Mouse (Mus musculus) megakaryocyte, embryonic 14.5 days (primary cell): ENCODE results near the gene Mtif2. TPM values are rescaled to one million over a fixed set of nuclear protein-coding genes. Genes with fewer than 3 reads are reported as not detected.

Source experiments
- H3K27me3 ChIP-seq: replicated peaks from 2 replicates; pipeline ENCODE3; 2012; ENCODE audit warnings: inconsistent platforms
- H3K36me3 ChIP-seq: replicated peaks from 2 replicates; pipeline ENCODE3; 2012; ENCODE audit warnings: low read length, inconsistent platforms, mixed read lengths
- H3K4me1 ChIP-seq: 2 replicates; pipeline ENCODE4 v1.6.1; 2012; ENCODE audit warnings: inconsistent platforms
- H3K4me3 ChIP-seq: replicated peaks from 2 replicates; pipeline ENCODE3; 2012; ENCODE audit warnings: moderate library complexity, mild to moderate bottlenecking, inconsistent platforms
- H3K9me3 ChIP-seq: 2 replicates; pipeline ENCODE4 v1.6.1; 2012; ENCODE audit warnings: inconsistent platforms
- FLI1 ChIP-seq: IDR thresholded peaks from 2 replicates; pipeline ENCODE4 v1.6.1; 2012; ENCODE audit warnings: low read length, inconsistent platforms, mixed read lengths
- GATA1 ChIP-seq: IDR thresholded peaks from 3 replicates; pipeline ENCODE4 v1.6.1; 2012; ENCODE audit warnings: mixed read lengths, low read length, inconsistent platforms, borderline replicate concordance
- polyA plus RNA-seq: library from polyadenylated mRNA; stranded (reverse); fragments of >175 nt; gene quantifications from 2 replicates; pipeline ENCODE4 v1.2.3, GENCODE M21; 2012; ENCODE audit warnings: low replicate concordance; ENCODE audit not compliant: insufficient read depth

Mtif2 gene
- 2.6 TPM in 1 of 2 replicates, not detected in the other for polyA plus RNA-seq

- TF ChIP-seq FLI1 (peak; percentile 50; the same call in 1 of the 2 replicates), GATA1 (no peak)
- H3K9me3 ChIP-seq: no peaks in the 10 kb centered on the region
- H3K4me3 ChIP-seq: peak within 1 kb of the TSS; percentile 92
These were observed at the start of gene Mtif2 for GRCm38 (mm10) chr11:29525988-29526794. Mtif2 (plus strand) TSS chr11:29526408.

GRCm38 (mm10) chr11:29493135-29493534 lies 33.1 kb upstream of the Mtif2 start:
- Histone ChIP-seq H3K4me3 (no peak overlapping the region), H3K36me3 (peaks cover 73% of the 10 kb centered on the region), H3K27me3 (no peaks in the 10 kb centered on the region), H3K4me1 (0 out of 2 replicates have a peak, but pooled peaks cover 3% of the 10 kb centered on the region), H3K9me3 (no peaks in the 10 kb centered on the region)
- no peak for TF ChIP-seq GATA1
- no peak for TF ChIP-seq FLI1

More at GRCm38 (mm10) chr11:29525988-29526794, at the start of gene Mtif2:
- Histone ChIP-seq H3K36me3 (peaks cover 22% of the 10 kb centered on the region), H3K4me1 (peaks cover 35% of the 10 kb centered on the region), H3K27me3 (no peaks in the 10 kb centered on the region)

- Histone ChIP-seq H3K4me1 (peaks cover 3% of the 10 kb centered on the region; the same call in 1 of the 2 replicates), H3K27me3 (no peaks in the 10 kb centered on the region), H3K9me3 (no peaks in the 10 kb centered on the region), H3K4me3 (no peak overlapping the region), H3K36me3 (peaks cover 72% of the 10 kb centered on the region)
- no peak for TF ChIP-seq FLI1
- TF ChIP-seq GATA1: no peak
These were observed 29.2 kb upstream of the Mtif2 start for GRCm38 (mm10) chr11:29496962-29497361.

- Histone ChIP-seq H3K36me3 (peaks cover 64% of the 10 kb centered on the region), H3K4me1 (peaks cover 13% of the 10 kb centered on the region), H3K27me3 (no peaks in the 10 kb centered on the region), H3K4me3 (no peak overlapping the region), H3K9me3 (no peaks in the 10 kb centered on the region)
- TF ChIP-seq GATA1: no peak
- TF ChIP-seq FLI1: no peak
These were observed 22.0 kb upstream of the Mtif2 start for GRCm38 (mm10) chr11:29503948-29504893.

GRCm38 (mm10) chr11:29504899-29505625 lies 21.1 kb upstream of the Mtif2 start:
- TF ChIP-seq GATA1 (no peak), FLI1 (no peak)
- Histone ChIP-seq H3K4me1 (peaks cover 13% of the 10 kb centered on the region), H3K9me3 (no peaks in the 10 kb centered on the region), H3K27me3 (no peaks in the 10 kb centered on the region), H3K4me3 (no peak overlapping the region), H3K36me3 (peaks cover 63% of the 10 kb centered on the region)

- Histone ChIP-seq H3K9me3 (no peaks in the 10 kb centered on the region), H3K4me3 (no peak overlapping the region), H3K4me1 (peaks cover 19% of the 10 kb centered on the region), H3K36me3 (peaks cover 61% of the 10 kb centered on the region), H3K27me3 (no peaks in the 10 kb centered on the region)
- TF ChIP-seq GATA1: no peak
- no peak for TF ChIP-seq FLI1
These were observed 16.8 kb upstream of the Mtif2 start for GRCm38 (mm10) chr11:29509421-29509820.

- no peak for TF ChIP-seq GATA1
- no peak for TF ChIP-seq FLI1
- no peak overlapping the region for H3K4me3 ChIP-seq
- no peaks in the 10 kb centered on the region for H3K9me3 ChIP-seq
- no peaks in the 10 kb centered on the region for H3K27me3 ChIP-seq
- H3K36me3 ChIP-seq: peaks cover 37% of the 10 kb centered on the region
- peaks cover 16% of the 10 kb centered on the region for H3K4me1 ChIP-seq
These were observed 13.2 kb upstream of the Mtif2 start for GRCm38 (mm10) chr11:29512818-29513535.

GRCm38 (mm10) chr11:29514325-29514681 lies 11.9 kb upstream of the Mtif2 start:
- Histone ChIP-seq H3K9me3 (peaks cover 6% of the 10 kb centered on the region), H3K36me3 (peaks cover 39% of the 10 kb centered on the region), H3K4me1 (peaks cover 16% of the 10 kb centered on the region), H3K27me3 (no peaks in the 10 kb centered on the region), H3K4me3 (peak overlapping the region; percentile 95)
- TF ChIP-seq FLI1: no peak
- TF ChIP-seq GATA1: no peak

GRCm38 (mm10) chr11:29514682-29515412 lies 11.4 kb upstream of the Mtif2 start, which contains the start of gene Prorsd1:
Prorsd1 (minus strand) TSS chr11:29515033.
- H3K36me3 ChIP-seq: peaks cover 34% of the 10 kb centered on the region
- peaks cover 7% of the 10 kb centered on the region for H3K9me3 ChIP-seq
- peaks cover 16% of the 10 kb centered on the region for H3K4me1 ChIP-seq
- H3K27me3 ChIP-seq: no peaks in the 10 kb centered on the region
- H3K4me3 ChIP-seq: peak within 1 kb of the TSS; percentile 95
- no peak for TF ChIP-seq GATA1
- peak; percentile 71 for TF ChIP-seq FLI1
